Mouse (Mus musculus): Measurements from ENCODE around the gene Aldh4a1.

Gene Aldh4a1

GRCm38 (mm10) chr4:139684639-139685017, 62.0 kb downstream of the Aldh4a1 start:
- no peak for DNase-seq

DNA sequence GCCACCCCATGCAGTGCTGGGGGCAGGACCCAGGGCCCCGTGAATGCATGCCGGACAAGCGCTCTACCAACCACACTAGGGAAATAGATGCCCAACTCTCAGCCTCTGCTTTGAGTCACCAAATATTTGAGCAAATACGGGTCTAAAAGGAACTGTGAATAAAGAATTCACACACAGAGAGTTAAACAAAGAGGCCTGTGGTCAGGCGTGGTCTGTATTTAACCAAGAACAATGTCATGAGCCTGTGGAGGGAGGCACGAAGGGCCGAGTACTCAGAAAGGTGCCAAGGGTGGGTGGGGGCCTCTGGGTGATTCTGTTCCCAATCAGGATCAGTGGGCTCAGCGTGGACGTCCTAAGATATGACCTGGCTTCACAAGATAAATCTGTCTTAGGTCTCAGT, 65.4 kb downstream of the Aldh4a1 start:
- no peak for DNase-seq

DNA sequence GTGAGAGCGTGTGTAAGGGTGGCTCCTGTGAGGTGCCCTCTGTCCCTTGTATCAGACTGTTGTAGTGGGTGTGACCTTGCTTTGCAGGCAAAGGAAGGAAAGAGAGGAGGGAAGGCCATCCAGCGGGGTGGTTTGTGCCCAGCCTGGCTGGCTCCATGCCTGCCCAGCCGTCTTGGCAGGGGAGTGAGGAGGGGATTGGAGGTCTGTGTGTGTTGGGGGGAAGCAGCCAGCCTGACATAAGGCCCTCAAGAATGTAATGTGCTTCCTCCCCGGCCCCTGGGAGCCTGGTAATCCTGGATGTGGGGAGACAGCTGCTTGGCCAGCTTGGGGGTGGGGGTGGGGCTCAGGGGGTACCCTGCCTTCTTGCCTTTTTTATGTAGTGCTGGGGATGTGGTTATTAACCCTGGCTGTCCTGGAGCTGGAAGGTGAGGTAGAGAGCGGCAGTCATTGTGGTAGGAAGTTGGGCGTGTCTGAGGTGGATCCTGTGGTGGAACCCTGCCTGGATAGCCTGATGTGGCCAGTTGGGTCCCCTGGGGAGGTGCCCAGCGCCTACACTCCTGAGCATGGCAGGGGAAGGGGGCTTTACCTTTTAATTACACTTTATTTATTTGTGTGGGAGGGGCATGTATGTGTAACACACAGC, 67.1 kb downstream of the Aldh4a1 start:
- no peak for DNase-seq

DNA sequence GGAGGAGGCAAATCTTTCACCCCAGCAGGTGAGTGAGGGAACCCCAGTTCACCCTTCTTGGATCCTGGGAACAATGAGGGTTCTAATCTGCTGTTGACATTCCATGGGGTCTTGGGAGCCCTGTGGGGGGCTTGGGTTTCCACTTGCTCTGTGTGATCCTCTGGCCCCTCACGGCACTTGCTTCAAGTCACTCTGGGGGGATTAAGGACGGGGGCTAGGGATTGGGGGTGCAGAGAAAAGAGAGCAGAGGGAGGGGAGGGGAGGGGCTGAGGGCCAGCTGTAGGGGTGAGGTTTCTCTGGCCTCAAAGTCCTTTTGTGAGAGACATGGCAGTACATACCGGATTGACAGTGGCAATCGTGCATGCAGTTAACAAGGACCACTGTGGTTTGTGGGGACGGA, 70.6 kb downstream of the Aldh4a1 start:
- no peak for DNase-seq

GRCm38 (mm10) chr4:139697755-139698154, 75.1 kb downstream of the Aldh4a1 start:
- no peak for DNase-seq

- DNase-seq = no peak
These were observed 75.9 kb downstream of the Aldh4a1 start for GRCm38 (mm10) chr4:139698602-139699001.
